Mouse (Mus musculus) kidney, adult 2 months (tissue): Measurements from ENCODE around the gene Cpa5.

Experiments
- CTCF ChIP-seq: fragments of 200-500 bp; conservative IDR thresholded peaks from 2 replicates; pipeline ENCODE4 v1.5.1; 2011; ENCODE audit warnings: low read depth, mild to moderate bottlenecking, control low read depth, low read length, moderate library complexity, mixed read lengths; ENCODE audit not compliant: insufficient read depth, insufficient read length
- POLR2A ChIP-seq: fragments of 200-500 bp; IDR thresholded peaks from one replicate; pipeline ENCODE4 v1.6.1; 2011; ENCODE audit warnings: low read depth, low read length, control low read depth

DNA sequence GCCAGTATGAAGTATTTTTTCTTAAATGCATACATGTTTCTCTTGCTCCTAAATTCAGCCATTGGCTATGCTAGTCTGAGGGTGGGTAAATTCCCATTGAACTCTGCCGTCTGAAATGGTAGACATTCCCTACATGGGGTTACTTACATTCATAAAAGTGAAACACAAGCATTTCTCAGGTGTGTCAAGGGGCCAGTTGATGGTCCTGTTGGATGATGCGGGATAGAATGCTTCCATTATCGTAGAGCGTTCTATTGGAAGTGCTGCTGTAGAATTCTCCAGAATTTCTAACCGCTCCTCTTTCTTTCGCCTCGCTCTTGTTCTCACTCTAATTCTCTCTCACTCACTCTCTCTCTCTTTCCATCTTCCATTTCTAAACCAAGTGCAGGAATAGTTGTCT, at the start of gene Cpa5:
- TF ChIP-seq POLR2A (no peak), CTCF (no peak)
